Mouse (Mus musculus): ENCODE results near the gene Apba2. TPM values are rescaled to one million over a fixed set of nuclear protein-coding genes. Genes with fewer than 3 reads are reported as not detected.

Gene Apba2
- polyA plus RNA-seq (2014; fragmentation: Illumina TruSeq; extraction: RNeasy Lipid Tissue Mini Kit (QIAGEN cat#74804); ENCODE audit: low read depth, low replicate concordance), result not detected

GRCm38 (mm10) chr7:64501536-64502270 lies at the start of gene Apba2:
Gene Apba2 (plus strand): TSS chr7:64501706.

Other genes with a start within 250 kb of the Apba2 start
- gene Mtmr10, start 214.1 kb upstream of the Apba2 start, polyA plus RNA-seq (2014; fragmentation: Illumina TruSeq; extraction: RNeasy Lipid Tissue Mini Kit (QIAGEN cat#74804); ENCODE audit: low read depth, low replicate concordance), result 13.4 TPM
- 2.1 TPM for gene Fan1, start 127.6 kb upstream of the Apba2 start, polyA plus RNA-seq (2014; fragmentation: Illumina TruSeq; extraction: RNeasy Lipid Tissue Mini Kit (QIAGEN cat#74804); ENCODE audit: low read depth, low replicate concordance)
- gene Mphosph10, start 109.4 kb upstream of the Apba2 start, polyA plus RNA-seq (2014; fragmentation: Illumina TruSeq; extraction: RNeasy Lipid Tissue Mini Kit (QIAGEN cat#74804); ENCODE audit: low read depth, low replicate concordance), result 60.8 TPM
- 26.9 TPM for gene Mcee, start 109.1 kb upstream of the Apba2 start, polyA plus RNA-seq (2014; fragmentation: Illumina TruSeq; extraction: RNeasy Lipid Tissue Mini Kit (QIAGEN cat#74804); ENCODE audit: low read depth, low replicate concordance)

All from testis, adult 10 weeks (tissue).